Mouse (Mus musculus): ENCODE results near the gene Chpf. TPM values are rescaled to one million over a fixed set of nuclear protein-coding genes. Genes with fewer than 3 reads are reported as not detected.
A peak's percentile ranks its signal among the peaks of the same experiment; 100 is the strongest.

Gene Chpf
- polyA plus RNA-seq, 1 experiment: 31.6 TPM

- H3K4me3 ChIP-seq (ENCODE audit: insufficient read depth, low read depth, low read length): peak overlapping the region; percentile 0; the same call in 1 of the 2 replicates
- TF ChIP-seq CTCF (conservative IDR thresholded peaks at IDR 0.05; ENCODE audit: insufficient read depth, insufficient read length, low read depth, low read length): peak; percentile 65
- no peak for TF ChIP-seq POLR2A (IDR thresholded peaks at IDR 0.05; ENCODE audit: low read depth, low read length)
- H3K36me3 ChIP-seq (ENCODE audit: control insufficient read depth, insufficient read depth, low read length): no peaks in the 10 kb centered on the region
- peak; percentile 92 for DNase-seq
- WGBS: 13% methylated on average over 35 of the region's 35 CpGs
- H3K27me3 ChIP-seq (replicated peaks; ENCODE audit: control insufficient read depth, insufficient read depth, low read length): no peaks in the 10 kb centered on the region
- peaks cover 8% of the 10 kb centered on the region; the same call in 1 of the 2 replicates for H3K4me1 ChIP-seq (ENCODE audit: control insufficient read depth, insufficient read depth, low read length)
- H3K27ac ChIP-seq (ENCODE audit: insufficient read depth, low read depth, low read length): no peak overlapping the region
Observed at GRCm38 (mm10) chr1:75477264-75477965, 1.7 kb downstream of the Chpf start.

- H3K27me3 ChIP-seq (replicated peaks; ENCODE audit: control insufficient read depth, insufficient read depth, low read length): no peaks in the 10 kb centered on the region
- WGBS: 95% methylated on average over 11 of the region's 11 CpGs
- no peak for TF ChIP-seq POLR2A (IDR thresholded peaks at IDR 0.05; ENCODE audit: low read depth, low read length)
- no peak for TF ChIP-seq CTCF (conservative IDR thresholded peaks at IDR 0.05; ENCODE audit: insufficient read depth, insufficient read length, low read depth, low read length)
Observed at GRCm38 (mm10) chr1:75476441-75476840, 2.7 kb downstream of the Chpf start.

GRCm38 (mm10) chr1:75469287-75469825 is 9.8 kb downstream of the Chpf start:
- Histone ChIP-seq H3K27ac (ENCODE audit: insufficient read depth, low read depth, low read length) (no peak overlapping the region), H3K27me3 (replicated peaks; ENCODE audit: control insufficient read depth, insufficient read depth, low read length) (no peaks in the 10 kb centered on the region), H3K4me1 (ENCODE audit: control insufficient read depth, insufficient read depth, low read length) (no peaks in the 10 kb centered on the region), H3K36me3 (ENCODE audit: control insufficient read depth, insufficient read depth, low read length) (no peaks in the 10 kb centered on the region), H3K4me3 (ENCODE audit: insufficient read depth, low read depth, low read length) (no peak overlapping the region)
- TF ChIP-seq POLR2A (IDR thresholded peaks at IDR 0.05; ENCODE audit: low read depth, low read length): no peak
- no peak for DNase-seq
- 80% methylated on average over 17 of the region's 17 CpGs for WGBS

More at GRCm38 (mm10) chr1:75476441-75476840, 2.7 kb downstream of the Chpf start:
- Histone ChIP-seq H3K36me3 (ENCODE audit: control insufficient read depth, insufficient read depth, low read length) (no peaks in the 10 kb centered on the region), H3K27ac (ENCODE audit: insufficient read depth, low read depth, low read length) (no peak overlapping the region), H3K4me1 (ENCODE audit: control insufficient read depth, insufficient read depth, low read length) (peaks cover 8% of the 10 kb centered on the region; the same call in 1 of the 2 replicates), H3K4me3 (ENCODE audit: insufficient read depth, low read depth, low read length) (no peak overlapping the region)
- no peak for DNase-seq

GRCm38 (mm10) chr1:75467215-75467927 is 11.7 kb downstream of the Chpf start:
- no peaks in the 10 kb centered on the region for H3K4me1 ChIP-seq (ENCODE audit: control insufficient read depth, insufficient read depth, low read length)
- TF ChIP-seq CTCF (conservative IDR thresholded peaks at IDR 0.05; ENCODE audit: insufficient read depth, insufficient read length, low read depth, low read length): peak; percentile 87
- no peak for TF ChIP-seq POLR2A (IDR thresholded peaks at IDR 0.05; ENCODE audit: low read depth, low read length)
- no peak overlapping the region for H3K4me3 ChIP-seq (ENCODE audit: insufficient read depth, low read depth, low read length)
- no peak overlapping the region for H3K27ac ChIP-seq (ENCODE audit: insufficient read depth, low read depth, low read length)
- 11% methylated on average over 14 of the region's 14 CpGs for WGBS
- H3K36me3 ChIP-seq (ENCODE audit: control insufficient read depth, insufficient read depth, low read length): no peaks in the 10 kb centered on the region
- no peaks in the 10 kb centered on the region for H3K27me3 ChIP-seq (replicated peaks; ENCODE audit: control insufficient read depth, insufficient read depth, low read length)
- DNase-seq: peak; percentile 78

GRCm38 (mm10) chr1:75463652-75464204 is 15.4 kb downstream of the Chpf start:
- Histone ChIP-seq H3K4me3 (ENCODE audit: insufficient read depth, low read depth, low read length) (no peak overlapping the region), H3K4me1 (ENCODE audit: control insufficient read depth, insufficient read depth, low read length) (no peaks in the 10 kb centered on the region), H3K27ac (ENCODE audit: insufficient read depth, low read depth, low read length) (no peak overlapping the region), H3K27me3 (replicated peaks; ENCODE audit: control insufficient read depth, insufficient read depth, low read length) (no peaks in the 10 kb centered on the region), H3K36me3 (ENCODE audit: control insufficient read depth, insufficient read depth, low read length) (no peaks in the 10 kb centered on the region)
- 82% methylated on average over 5 of the region's 5 CpGs for WGBS
- TF ChIP-seq POLR2A (IDR thresholded peaks at IDR 0.05; ENCODE audit: low read depth, low read length): no peak
- TF ChIP-seq CTCF (conservative IDR thresholded peaks at IDR 0.05; ENCODE audit: insufficient read depth, insufficient read length, low read depth, low read length): no peak
- no peak for DNase-seq

GRCm38 (mm10) chr1:75462636-75463035 is 16.5 kb downstream of the Chpf start:
- 81% methylated on average over 1 of the region's 1 CpGs for WGBS
- TF ChIP-seq CTCF (conservative IDR thresholded peaks at IDR 0.05; ENCODE audit: insufficient read depth, insufficient read length, low read depth, low read length) (no peak), POLR2A (IDR thresholded peaks at IDR 0.05; ENCODE audit: low read depth, low read length) (no peak)
- no peaks in the 10 kb centered on the region for H3K27me3 ChIP-seq (replicated peaks; ENCODE audit: control insufficient read depth, insufficient read depth, low read length)
- no peak overlapping the region for H3K27ac ChIP-seq (ENCODE audit: insufficient read depth, low read depth, low read length)
- H3K4me1 ChIP-seq (ENCODE audit: control insufficient read depth, insufficient read depth, low read length): no peaks in the 10 kb centered on the region
- no peak overlapping the region for H3K4me3 ChIP-seq (ENCODE audit: insufficient read depth, low read depth, low read length)
- no peak for DNase-seq
- no peaks in the 10 kb centered on the region for H3K36me3 ChIP-seq (ENCODE audit: control insufficient read depth, insufficient read depth, low read length)

GRCm38 (mm10) chr1:75460297-75460696 is 18.8 kb downstream of the Chpf start:
- no peak for DNase-seq
- Histone ChIP-seq H3K27me3 (replicated peaks; ENCODE audit: control insufficient read depth, insufficient read depth, low read length) (no peaks in the 10 kb centered on the region; the same call in 1 of the 2 replicates), H3K36me3 (ENCODE audit: control insufficient read depth, insufficient read depth, low read length) (no peaks in the 10 kb centered on the region), H3K27ac (ENCODE audit: insufficient read depth, low read depth, low read length) (no peak overlapping the region), H3K4me1 (ENCODE audit: control insufficient read depth, insufficient read depth, low read length) (no peaks in the 10 kb centered on the region), H3K4me3 (ENCODE audit: insufficient read depth, low read depth, low read length) (no peak overlapping the region)
- 69% methylated on average over 7 of the region's 7 CpGs for WGBS
- no peak for TF ChIP-seq CTCF (conservative IDR thresholded peaks at IDR 0.05; ENCODE audit: insufficient read depth, insufficient read length, low read depth, low read length)
- no peak for TF ChIP-seq POLR2A (IDR thresholded peaks at IDR 0.05; ENCODE audit: low read depth, low read length)

Measured in kidney, adult 2 months (tissue).